Mouse (Mus musculus) CH12.LX (cell line): Measurements from ENCODE around the gene Zfand4. TPM values are rescaled to one million over a fixed set of nuclear protein-coding genes. Genes with fewer than 3 reads are reported as not detected.

Experiments used
- DNase-seq: peaks from one replicate; pipeline ENCODE4 v3.0.0-alpha.2; 2013; ENCODE audit errors: extremely low read depth
- H3K27ac ChIP-seq: 2 replicates; pipeline ENCODE4 v1.5.1; 2012; ENCODE audit warnings: low read depth, mild to moderate bottlenecking, control low read depth, moderate library complexity; ENCODE audit not compliant: insufficient read depth
- H3K27me3 ChIP-seq: replicated peaks from 2 replicates; pipeline ENCODE3; 2012; ENCODE audit warnings: inconsistent platforms
- H3K36me3 ChIP-seq, 2 experiments: replicated peaks in 1 of 2; 2 replicates each; pipeline versions ENCODE3 to v1.6.1; 2012; ENCODE audit warnings: inconsistent platforms in 1 of 2, low read length in 1 of 2, mild to moderate bottlenecking in 1 of 2, mixed read lengths in 1 of 2, moderate library complexity in 1 of 2; ENCODE audit not compliant: control insufficient read depth in 1 of 2, insufficient read depth in 1 of 2
- H3K4me1 ChIP-seq, 2 experiments: 2 replicates each; pipeline ENCODE4 v1.6.1; 2012; ENCODE audit warnings: inconsistent platforms in 1 of 2, moderate library complexity in 1 of 2; ENCODE audit not compliant: insufficient read depth in 2 of 2, control insufficient read depth in 1 of 2
- H3K4me2 ChIP-seq: 2 replicates; pipeline ENCODE4 v1.6.1; 2012; ENCODE audit warnings: low read depth, mild to moderate bottlenecking, control low read depth; ENCODE audit not compliant: poor library complexity, insufficient read depth, severe bottlenecking
- H3K4me3 ChIP-seq, 3 experiments: fragments of 150-350 bp in 1 of 3; sonication (generic) in 1 of 3; replicated peaks in 1 of 3; 2 replicates each; pipeline versions ENCODE3 to v1.5.1; 2011 to 2012; ENCODE audit warnings: low read depth in 2 of 3, low read length in 2 of 3, mild to moderate bottlenecking in 2 of 3, moderate library complexity in 2 of 3, control low read depth in 1 of 3, improper control_type of control experiment in 1 of 3, inconsistent platforms in 1 of 3, mixed read lengths in 1 of 3; ENCODE audit not compliant: poor library complexity in 1 of 3
- H3K79me2 ChIP-seq: replicated peaks from 2 replicates; pipeline ENCODE4 v1.6.1; 2012; ENCODE audit warnings: mild to moderate bottlenecking, moderate library complexity; ENCODE audit not compliant: control insufficient read depth, poor library complexity, insufficient read depth, severe bottlenecking; ENCODE audit errors: extremely low read depth
- H3K9ac ChIP-seq: 2 replicates; pipeline ENCODE4 v1.6.1; 2012; ENCODE audit warnings: low read depth, mild to moderate bottlenecking, control low read depth, moderate library complexity; ENCODE audit not compliant: insufficient read depth
- H3K9me3 ChIP-seq: replicated peaks from 2 replicates; pipeline ENCODE3; 2012; ENCODE audit warnings: low read length, inconsistent platforms, mixed read lengths
- BHLHE40 ChIP-seq: IDR thresholded peaks from 2 replicates; pipeline ENCODE4 v1.6.1; 2011; ENCODE audit warnings: mild to moderate bottlenecking, low read depth, low read length, improper control_type of control experiment
- CHD1 ChIP-seq: IDR thresholded peaks from 2 replicates; pipeline ENCODE4 v1.6.1; 2012; ENCODE audit warnings: low read depth, low read length, improper control_type of control experiment, inconsistent platforms
- CTCF ChIP-seq, 2 experiments: IDR thresholded peaks in 1 of 2; conservative IDR thresholded peaks in 1 of 2; 2 replicates each; pipeline ENCODE4 v1.5.1; 2011 to 2012; ENCODE audit warnings: low read depth in 2 of 2, low read length in 2 of 2, improper control_type of control experiment in 1 of 2, inconsistent platforms in 1 of 2, mild to moderate bottlenecking in 1 of 2, moderate library complexity in 1 of 2
- E2F4 ChIP-seq: IDR thresholded peaks from 2 replicates; pipeline ENCODE4 v1.6.1; 2011; ENCODE audit warnings: low read depth, low read length, improper control_type of control experiment; ENCODE audit not compliant: insufficient replicate concordance
- ELF1 ChIP-seq: IDR thresholded peaks from 2 replicates; pipeline ENCODE4 v1.6.1; 2014; ENCODE audit warnings: low read depth, mild to moderate bottlenecking, inconsistent platforms, low read length, improper control_type of control experiment
- ETS1 ChIP-seq: conservative IDR thresholded peaks from 2 replicates; pipeline ENCODE4 v1.6.1; 2012; ENCODE audit warnings: low read depth, mild to moderate bottlenecking, inconsistent platforms, low read length, improper control_type of control experiment, moderate library complexity
- HCFC1 ChIP-seq: IDR thresholded peaks from 2 replicates; pipeline ENCODE4 v1.6.1; 2012; ENCODE audit warnings: low read depth, mild to moderate bottlenecking, inconsistent platforms, low read length, improper control_type of control experiment
- IRF4 ChIP-seq: IDR thresholded peaks from 2 replicates; pipeline ENCODE4 v1.6.1; 2014; ENCODE audit warnings: low read depth, mild to moderate bottlenecking, inconsistent platforms, low read length, improper control_type of control experiment
- JUN ChIP-seq: IDR thresholded peaks from 2 replicates; pipeline ENCODE4 v1.6.1; 2011; ENCODE audit warnings: low read depth, mild to moderate bottlenecking, low read length, improper control_type of control experiment, moderate library complexity; ENCODE audit not compliant: insufficient read depth
- JUND ChIP-seq: conservative IDR thresholded peaks from 2 replicates; pipeline ENCODE4 v1.6.1; 2011; ENCODE audit warnings: low read depth, low read length, improper control_type of control experiment
- MAFK ChIP-seq: IDR thresholded peaks from 2 replicates; pipeline ENCODE4 v1.6.1; 2011; ENCODE audit warnings: low read length, improper control_type of control experiment; ENCODE audit not compliant: insufficient replicate concordance
- MXI1 ChIP-seq: IDR thresholded peaks from 2 replicates; pipeline ENCODE4 v1.6.1; 2011; ENCODE audit warnings: mild to moderate bottlenecking, low read depth, low read length, improper control_type of control experiment
- NELFE ChIP-seq: IDR thresholded peaks from 2 replicates; pipeline ENCODE4 v1.6.1; 2011; ENCODE audit warnings: low read depth, low read length, improper control_type of control experiment
- NRF1 ChIP-seq: IDR thresholded peaks from 2 replicates; pipeline ENCODE4 v1.6.1; 2014; ENCODE audit warnings: low read depth, mild to moderate bottlenecking, inconsistent platforms, low read length, improper control_type of control experiment, moderate library complexity
- PAX5 ChIP-seq: IDR thresholded peaks from 2 replicates; pipeline ENCODE4 v1.6.1; 2012; ENCODE audit warnings: low read length, inconsistent platforms, mixed read lengths
- POLR2AphosphoS2 ChIP-seq: IDR thresholded peaks from 2 replicates; pipeline ENCODE4 v1.6.1; 2011; ENCODE audit warnings: low read depth, low read length, improper control_type of control experiment
- SIN3A ChIP-seq: IDR thresholded peaks from 2 replicates; pipeline ENCODE4 v1.6.1; 2012; ENCODE audit warnings: low read length, improper control_type of control experiment, inconsistent platforms
- TBP ChIP-seq: conservative IDR thresholded peaks from 2 replicates; pipeline ENCODE4 v1.6.1; 2011; ENCODE audit warnings: low read depth, low read length, improper control_type of control experiment
- TCF12 ChIP-seq: IDR thresholded peaks from 2 replicates; pipeline ENCODE4 v1.6.1; 2014; ENCODE audit warnings: low read depth, mild to moderate bottlenecking, inconsistent platforms, low read length, improper control_type of control experiment
- UBTF ChIP-seq: IDR thresholded peaks from 2 replicates; pipeline ENCODE4 v1.6.1; 2012; ENCODE audit warnings: low read depth, mild to moderate bottlenecking, inconsistent platforms, low read length, improper control_type of control experiment, moderate library complexity
- USF1 ChIP-seq: IDR thresholded peaks from 2 replicates; pipeline ENCODE4 v1.6.1; 2014; ENCODE audit warnings: low read depth, mild to moderate bottlenecking, inconsistent platforms, low read length, improper control_type of control experiment
- ZC3H11A ChIP-seq: IDR thresholded peaks from 2 replicates; pipeline ENCODE4 v1.6.1; 2012; ENCODE audit warnings: low read depth, mild to moderate bottlenecking, inconsistent platforms, low read length, improper control_type of control experiment
- ZKSCAN1 ChIP-seq: IDR thresholded peaks from 2 replicates; pipeline ENCODE4 v1.6.1; 2012; ENCODE audit warnings: low read depth, inconsistent platforms, low read length, improper control_type of control experiment, borderline replicate concordance
- ZMIZ1 ChIP-seq: IDR thresholded peaks from 2 replicates; pipeline ENCODE4 v1.6.1; 2012; ENCODE audit warnings: low read depth, mild to moderate bottlenecking, inconsistent platforms, low read length, improper control_type of control experiment
- dilution Hi-C: fragments of 300-500 bp; cut with MboI; formaldehyde crosslinking; loops from 2 replicates; pipeline ENCODE4 v1.14.3; 2020; ENCODE audit warnings: low sequenced_read_pairs; ENCODE audit not compliant: extremely low pct_unique_long_range_greater_than_20kb, extremely low pct_ligation_motif_present
- in situ Hi-C: fragments of 300-500 bp; cut with MboI; formaldehyde crosslinking; loops from 3 replicates; pipeline ENCODE4 v1.14.3; 2019; ENCODE audit warnings: low sequenced_read_pairs, low pct_ligation_motif_present, low pct_unique_long_range_greater_than_20kb, mixed read lengths
- polyA plus RNA-seq: library from polyadenylated mRNA; unstranded; fragments of >175 nt; gene quantifications from 2 replicates; pipeline ENCODE4 v1.2.1, GENCODE M21; 2012; ENCODE audit warnings: low read depth; ENCODE audit not compliant: insufficient read length
- total RNA-seq, 2 experiments: library from RNA; depleted of rRNA; stranded (reverse); fragments of 300-350 nt in 1 of 2; fragments of >200 nt in 1 of 2; gene quantifications; 2 replicates each; pipeline ENCODE4 v1.2.3; 2012 to 2014

Zfand4 gene
- total and polyA plus RNA-seq, 3 experiments: 2.2 to 3.8 (median 3.1) TPM

DNA sequence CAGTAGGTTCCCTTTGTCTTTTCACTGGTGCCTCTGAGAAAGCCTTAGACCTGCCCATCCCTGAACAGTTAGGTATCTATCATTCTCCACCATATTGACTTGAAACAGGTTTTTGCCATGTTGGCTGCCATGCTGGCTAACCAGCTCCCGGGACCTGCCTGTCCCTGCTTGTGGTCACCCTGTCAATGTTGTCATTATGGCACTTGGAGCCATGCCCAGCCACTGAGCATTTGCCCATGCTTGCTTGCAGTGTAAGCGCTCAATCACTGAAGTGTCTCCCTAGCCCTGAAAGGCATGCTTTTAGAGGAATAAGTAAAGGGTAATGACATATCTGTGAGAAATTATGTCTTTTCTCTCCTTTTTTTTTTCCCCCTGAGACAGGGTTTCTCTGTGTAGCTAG lies 67.4 kb downstream of the Zfand4 start:
- TF ChIP-seq JUND (no peak), ELF1 (no peak), MAFK (no peak), ZKSCAN1 (no peak), ETS1 (no peak), ZC3H11A (no peak), USF1 (no peak), E2F4 (no peak), CTCF (conservative IDR thresholded peaks at IDR 0.05 in 1 of 2, IDR thresholded peaks at IDR 0.05 in 1 of 2; ENCODE audit: low read depth in 2 of 2, low read length in 2 of 2) (no peak), CHD1 (no peak), IRF4 (no peak)
- TF ChIP-seq, all 38 proteins: peak for 0
- dilution Hi-C loops: no loop called here

DNA sequence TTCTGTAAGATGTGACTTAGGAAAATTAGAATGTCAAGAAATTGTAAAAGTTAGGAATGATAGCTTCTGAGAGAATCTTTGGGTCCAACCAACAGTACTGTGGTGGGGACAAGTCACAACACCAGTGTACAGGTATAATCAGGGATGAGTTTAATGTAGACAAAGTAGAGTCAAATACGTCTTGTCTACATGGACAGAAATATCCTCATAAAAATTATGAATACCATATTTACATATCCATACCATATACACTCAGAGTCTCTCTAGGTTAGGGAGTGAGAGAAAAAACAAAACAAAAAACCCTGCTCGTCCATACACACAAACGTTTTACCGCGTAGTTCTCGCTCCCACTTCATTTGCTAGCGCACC lies 73.4 kb downstream of the Zfand4 start:
- TF ChIP-seq E2F4 (no peak), UBTF (no peak), JUN (no peak), BHLHE40 (no peak), MAFK (no peak), NELFE (no peak), IRF4 (no peak), NRF1 (no peak), CTCF (conservative IDR thresholded peaks at IDR 0.05 in 1 of 2, IDR thresholded peaks at IDR 0.05 in 1 of 2; ENCODE audit: low read depth in 2 of 2, low read length in 2 of 2) (no peak), TCF12 (no peak), POLR2AphosphoS2 (no peak), USF1 (no peak), PAX5 (no peak), HCFC1 (no peak; the same call in 1 of the 2 replicates), TBP (no peak), SIN3A (no peak), JUND (no peak), ZMIZ1 (no peak), MXI1 (no peak)
- H3K27ac ChIP-seq: no peak overlapping the region
- H3K36me3 ChIP-seq: no peaks in the 10 kb centered on the region
- H3K9ac ChIP-seq: no peak overlapping the region; the same call in 1 of the 2 replicates
- dilution Hi-C loops: no loop called here
- no peak for DNase-seq
- no peaks in the 10 kb centered on the region for H3K9me3 ChIP-seq
- H3K79me2 ChIP-seq: no peaks in the 10 kb centered on the region
- H3K4me2 ChIP-seq: peak overlapping the region; percentile 37; the same call in 1 of the 2 replicates
- no peaks in the 10 kb centered on the region for H3K4me1 ChIP-seq
- H3K27me3 ChIP-seq: peaks cover 8% of the 10 kb centered on the region
- H3K4me3 ChIP-seq: peak overlapping the region; percentile 60 to 91 (median 78)
- in situ Hi-C loops: no loop called here

More for the DNA sequence above, 67.4 kb downstream of the Zfand4 start:
- no peaks in the 10 kb centered on the region for H3K36me3 ChIP-seq
- no peaks in the 10 kb centered on the region for H3K79me2 ChIP-seq
- no peak for DNase-seq
- no peak overlapping the region for H3K4me3 ChIP-seq
- no peaks in the 10 kb centered on the region for H3K27me3 ChIP-seq
- no peak overlapping the region for H3K4me2 ChIP-seq
- no peaks in the 10 kb centered on the region for H3K4me1 ChIP-seq
- in situ Hi-C loops: no loop called here
- H3K9ac ChIP-seq: no peak overlapping the region
- no peaks in the 10 kb centered on the region for H3K9me3 ChIP-seq
- H3K27ac ChIP-seq: no peak overlapping the region
